Mouse (Mus musculus) embryonic facial prominence, embryonic 12.5 days (tissue): ENCODE measurements around the gene Nanog. TPM values are rescaled to one million over a fixed set of nuclear protein-coding genes. Genes with fewer than 3 reads are reported as not detected.

Experiments used
- ATAC-seq: fragments of 200-750 bp; cut with Nextera tagmentation; 2 replicates; pipeline ENCODE4 v1.8.0; 2017; ENCODE audit not compliant: insufficient number of reproducible peaks, insufficient read depth, low FRiP score, low TSS enrichment
- H3K27ac ChIP-seq: fragments of 300-500 bp; sonication (generic); 2 replicates; pipeline ENCODE4 v1.5.1; 2016; ENCODE audit warnings: mild to moderate bottlenecking
- H3K27me3 ChIP-seq: fragments of 300-500 bp; sonication (generic); 2 replicates; pipeline ENCODE4 v1.6.1; 2016; ENCODE audit warnings: mild to moderate bottlenecking, moderate library complexity
- H3K36me3 ChIP-seq: fragments of 300-500 bp; sonication (generic); 2 replicates; pipeline ENCODE4 v1.6.1; 2016; ENCODE audit warnings: mild to moderate bottlenecking
- H3K4me1 ChIP-seq: fragments of 300-500 bp; sonication (generic); 2 replicates; pipeline ENCODE4 v1.6.1; 2016
- H3K4me2 ChIP-seq: fragments of 300-500 bp; sonication (generic); replicated peaks from 2 replicates; pipeline ENCODE4 v1.6.1; 2016; ENCODE audit warnings: mild to moderate bottlenecking, moderate library complexity
- H3K4me3 ChIP-seq: fragments of 300-500 bp; sonication (generic); 2 replicates; pipeline ENCODE4 v1.5.1; 2016; ENCODE audit warnings: mild to moderate bottlenecking
- H3K9ac ChIP-seq: fragments of 300-500 bp; sonication (generic); 2 replicates; pipeline ENCODE4 v1.6.1; 2016; ENCODE audit warnings: mild to moderate bottlenecking, moderate library complexity
- H3K9me3 ChIP-seq: fragments of 300-500 bp; sonication (generic); 2 replicates; pipeline ENCODE4 v1.6.1; 2016; ENCODE audit warnings: mild to moderate bottlenecking, moderate library complexity
- WGBS: fragments of 180-500 bp; shearing (Covaris S2); methylation state at CpG from one replicate; pipeline ENCODE4 v1.1.7; 2016; 5-methylcytosine and 5-hydroxymethylcytosine counted together
- polyA plus RNA-seq: library from polyadenylated mRNA; unstranded; fragments of >200 nt; fragmentation: Nextera tagmentation; extraction: Ambion mirVana; gene quantifications from 2 replicates; pipeline ENCODE4 v1.2.1, GENCODE M21; 2016

The Nanog gene
- polyA plus RNA-seq, 1 experiment from 2014 or later: 0.33 TPM

DNA sequence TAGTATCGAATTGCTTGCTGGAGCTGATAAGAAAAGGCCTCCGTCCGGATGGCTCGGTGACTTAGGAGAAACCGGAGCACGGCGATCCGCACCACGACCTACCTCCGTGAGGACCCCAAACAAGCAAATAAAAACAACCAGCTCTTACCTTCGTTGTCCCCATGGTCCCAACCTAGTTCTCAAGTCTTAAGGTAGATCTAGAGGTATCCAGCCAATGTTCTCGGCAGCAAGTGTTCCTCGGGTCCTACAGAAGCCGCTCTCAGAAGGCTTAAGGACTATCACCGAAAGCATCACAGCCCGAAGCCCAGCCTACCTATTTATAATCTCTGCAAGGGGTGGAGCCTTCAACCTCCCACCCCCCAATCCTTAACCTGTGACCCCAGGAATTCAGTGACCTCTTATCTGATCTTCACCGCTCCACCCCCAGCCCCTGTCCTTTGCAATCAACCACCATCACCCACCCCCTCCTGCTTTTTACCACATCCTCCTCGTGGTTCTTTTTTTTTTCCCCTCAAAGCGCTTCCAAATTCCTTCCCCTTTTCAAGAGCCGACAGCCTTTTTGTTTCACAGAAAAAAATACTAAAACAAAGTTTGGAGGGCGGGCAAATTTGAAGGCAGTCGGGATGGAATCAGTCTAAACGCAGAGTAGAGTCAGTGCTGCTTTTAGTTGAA is 35.1 kb downstream of the Nanog start:
- Histone ChIP-seq H3K9ac (peak overlapping the region; percentile 16), H3K9me3 (no peaks in the 10 kb centered on the region), H3K4me3 (peak overlapping the region; percentile 49), H3K4me2 (peak overlapping the region; percentile 73), H3K27me3 (peaks cover 36% of the 10 kb centered on the region), H3K4me1 (peaks cover 4% of the 10 kb centered on the region; the same call in 1 of the 2 replicates), H3K27ac (no peak overlapping the region), H3K36me3 (no peaks in the 10 kb centered on the region)
- ATAC-seq: peak; percentile 29; the same call in 1 of the 2 replicates
- WGBS: 2% methylated on average over 23 of the region's 23 CpGs

DNA sequence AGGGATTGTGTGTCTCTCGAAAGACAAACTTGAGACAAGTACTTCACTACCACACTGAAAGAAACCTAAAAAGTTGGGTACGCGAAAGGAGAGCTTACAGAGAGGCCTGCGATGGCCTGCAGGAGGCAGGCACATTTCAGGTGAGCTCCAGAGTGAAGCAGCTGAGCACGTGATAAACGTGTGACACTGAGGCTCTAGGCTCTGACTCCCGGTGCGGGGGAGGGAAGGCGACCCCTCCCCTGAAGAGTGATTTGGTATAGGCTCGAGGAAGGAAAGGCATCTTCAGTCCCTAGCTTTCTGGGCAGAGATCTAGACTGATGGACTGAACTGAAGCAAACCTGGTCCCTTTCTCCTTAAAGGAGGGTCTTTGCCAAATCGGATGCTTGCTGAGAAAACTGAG is 36.1 kb downstream of the Nanog start:
- H3K9ac ChIP-seq: no peak overlapping the region
- ATAC-seq: no peak
- no peaks in the 10 kb centered on the region for H3K36me3 ChIP-seq
- no peaks in the 10 kb centered on the region for H3K9me3 ChIP-seq
- H3K27ac ChIP-seq: no peak overlapping the region
- H3K27me3 ChIP-seq: peaks cover 36% of the 10 kb centered on the region
- WGBS: 15% methylated on average over 11 of the region's 11 CpGs
- H3K4me1 ChIP-seq: peaks cover 4% of the 10 kb centered on the region; the same call in 1 of the 2 replicates
- no peak overlapping the region for H3K4me2 ChIP-seq
- H3K4me3 ChIP-seq: no peak overlapping the region

DNA sequence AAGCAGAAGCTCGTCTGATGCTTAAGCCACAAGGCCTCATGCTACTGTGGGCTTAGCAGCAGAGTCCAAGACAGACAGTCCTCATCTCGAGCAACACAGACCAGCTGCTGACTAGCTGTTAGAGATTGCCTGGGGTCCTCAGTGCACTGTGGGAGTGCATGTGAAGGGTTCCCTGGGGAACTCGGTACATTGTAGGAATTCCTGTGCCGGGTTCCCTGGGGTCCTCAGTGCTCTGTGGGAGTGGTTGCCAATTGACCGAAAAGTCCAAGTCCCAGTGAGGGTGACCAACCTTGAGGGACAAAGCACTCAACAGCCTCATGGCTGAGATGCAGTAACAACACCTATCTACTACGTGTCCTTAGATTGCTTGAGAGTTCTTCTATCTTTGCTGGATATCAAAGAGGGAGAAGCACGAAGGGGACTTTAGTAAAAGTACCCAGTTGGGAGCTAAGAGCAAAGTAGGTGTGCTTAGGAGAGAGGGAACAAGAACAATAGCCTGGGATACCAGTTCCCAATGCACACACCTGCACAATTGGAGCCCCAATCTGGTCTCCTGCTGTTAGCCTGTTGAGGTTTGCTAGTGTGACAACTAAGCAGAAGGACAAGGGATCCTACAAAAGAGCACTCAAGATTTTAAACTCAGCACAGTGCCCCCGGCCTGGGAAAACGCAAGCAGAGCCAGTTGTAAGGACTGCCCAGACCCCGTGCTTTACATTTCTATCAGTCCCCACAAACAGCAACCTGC is 37.4 kb downstream of the Nanog start:
- ATAC-seq: no peak
- H3K4me2 ChIP-seq: no peak overlapping the region
- H3K9ac ChIP-seq: no peak overlapping the region
- no peak overlapping the region for H3K4me3 ChIP-seq
- H3K27ac ChIP-seq: no peak overlapping the region
- no peaks in the 10 kb centered on the region for H3K36me3 ChIP-seq
- WGBS: 25% methylated on average over 10 of the region's 10 CpGs
- H3K9me3 ChIP-seq: no peaks in the 10 kb centered on the region
- peaks cover 4% of the 10 kb centered on the region; the same call in 1 of the 2 replicates for H3K4me1 ChIP-seq
- peaks cover 36% of the 10 kb centered on the region for H3K27me3 ChIP-seq

DNA sequence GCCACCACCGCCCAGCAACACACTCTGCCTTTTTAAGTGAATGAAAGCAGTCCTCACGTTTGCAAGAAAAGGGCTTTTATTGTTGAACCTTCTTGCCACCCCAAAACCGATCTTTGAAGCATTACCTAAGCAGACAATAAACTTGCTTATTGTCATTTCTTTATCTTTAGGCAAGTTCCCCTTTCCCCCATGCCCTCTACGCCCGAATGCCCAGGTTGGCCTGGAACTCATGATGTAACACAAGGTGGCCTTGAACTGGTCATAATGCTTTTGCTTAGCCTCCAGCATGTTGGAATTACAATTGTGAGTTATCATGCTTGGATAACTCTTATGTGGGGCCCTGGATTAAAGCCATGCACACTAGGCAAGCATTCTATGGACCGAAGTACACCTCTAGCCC is 43.3 kb downstream of the Nanog start:
- no peak overlapping the region for H3K27ac ChIP-seq
- 0 out of 2 replicates have a peak, but pooled peaks cover under 1% of the 10 kb centered on the region for H3K27me3 ChIP-seq
- no peaks in the 10 kb centered on the region for H3K4me1 ChIP-seq
- WGBS: 89% methylated on average over 6 of the region's 6 CpGs
- H3K4me2 ChIP-seq: no peak overlapping the region
- H3K9ac ChIP-seq: no peak overlapping the region
- no peaks in the 10 kb centered on the region for H3K9me3 ChIP-seq
- H3K4me3 ChIP-seq: no peak overlapping the region
- no peaks in the 10 kb centered on the region for H3K36me3 ChIP-seq
- no peak for ATAC-seq

- Histone ChIP-seq H3K27ac (no peak overlapping the region), H3K36me3 (no peaks in the 10 kb centered on the region), H3K4me2 (no peak overlapping the region), H3K9me3 (no peaks in the 10 kb centered on the region), H3K9ac (no peak overlapping the region), H3K4me3 (no peak overlapping the region), H3K27me3 (no peaks in the 10 kb centered on the region), H3K4me1 (no peaks in the 10 kb centered on the region)
- WGBS: 38% methylated on average over 1 of the region's 2 CpGs
- ATAC-seq: no peak
Measured at GRCm38 (mm10) chr6:122755913-122756312, 48.6 kb downstream of the Nanog start.

DNA sequence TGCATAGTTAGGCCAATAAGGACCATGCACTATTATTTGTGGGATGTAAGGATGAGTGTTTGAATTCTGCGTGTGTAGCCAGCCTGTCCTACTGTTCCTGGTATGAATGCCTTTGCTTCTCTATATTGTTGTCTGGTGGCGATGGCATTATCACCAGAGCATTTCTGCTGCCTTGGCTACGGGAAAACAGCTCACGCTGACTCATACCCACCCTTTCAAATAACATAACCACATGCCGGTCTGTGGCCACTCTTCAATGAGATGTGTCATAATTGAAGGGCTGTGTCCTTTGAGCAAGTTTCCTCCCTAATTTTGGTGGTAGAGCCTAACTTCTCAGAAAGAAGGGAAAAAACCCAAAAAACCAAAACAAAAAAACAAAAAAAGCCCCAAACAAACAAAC is 51.4 kb downstream of the Nanog start:
- H3K4me3 ChIP-seq: no peak overlapping the region
- H3K36me3 ChIP-seq: no peaks in the 10 kb centered on the region
- H3K4me2 ChIP-seq: no peak overlapping the region
- no peaks in the 10 kb centered on the region for H3K4me1 ChIP-seq
- H3K27me3 ChIP-seq: peaks cover 3% of the 10 kb centered on the region; the same call in 1 of the 2 replicates
- ATAC-seq: no peak
- WGBS: 82% methylated on average over 5 of the region's 5 CpGs
- no peak overlapping the region for H3K9ac ChIP-seq
- no peak overlapping the region for H3K27ac ChIP-seq
- no peaks in the 10 kb centered on the region for H3K9me3 ChIP-seq

- H3K4me3 ChIP-seq: peak overlapping the region; percentile 34
- peak overlapping the region; percentile 43 for H3K4me2 ChIP-seq
- no peak overlapping the region for H3K9ac ChIP-seq
- no peak overlapping the region for H3K27ac ChIP-seq
- WGBS: 2% methylated on average over 11 of the region's 11 CpGs
- H3K27me3 ChIP-seq: peaks cover 5% of the 10 kb centered on the region; the same call in 1 of the 2 replicates
- H3K9me3 ChIP-seq: no peaks in the 10 kb centered on the region
- H3K36me3 ChIP-seq: no peaks in the 10 kb centered on the region
- ATAC-seq: peak; percentile 74; the same call in 1 of the 2 replicates
- peaks cover 9% of the 10 kb centered on the region for H3K4me1 ChIP-seq
Measured at GRCm38 (mm10) chr6:122761011-122761599, 53.8 kb downstream of the Nanog start.

DNA sequence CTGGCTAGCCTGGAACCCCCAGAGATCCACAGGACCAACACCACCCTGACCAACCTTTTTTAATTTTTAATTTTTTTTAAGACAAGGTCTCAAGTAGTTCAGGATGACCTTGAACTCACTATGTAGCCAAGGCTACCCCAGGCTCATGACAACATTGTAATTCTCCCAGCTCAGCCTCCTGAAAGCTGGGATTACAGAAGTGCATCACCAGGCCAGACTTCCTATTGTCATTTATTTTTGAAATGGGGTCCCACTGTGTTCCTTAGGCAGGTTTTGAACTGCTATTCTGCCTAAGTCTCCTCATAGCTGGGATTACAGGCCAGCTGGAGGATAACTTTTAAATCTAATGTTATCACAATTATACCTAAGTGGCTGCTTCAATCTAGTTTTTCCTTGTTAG is 54.6 kb downstream of the Nanog start:
- ATAC-seq: no peak
- H3K4me1 ChIP-seq: peaks cover 10% of the 10 kb centered on the region
- no peak overlapping the region for H3K4me3 ChIP-seq
- no peak overlapping the region for H3K9ac ChIP-seq
- H3K27ac ChIP-seq: no peak overlapping the region
- H3K4me2 ChIP-seq: no peak overlapping the region
- no peaks in the 10 kb centered on the region for H3K36me3 ChIP-seq
- H3K27me3 ChIP-seq: peaks cover 5% of the 10 kb centered on the region; the same call in 1 of the 2 replicates
- no peaks in the 10 kb centered on the region for H3K9me3 ChIP-seq

DNA sequence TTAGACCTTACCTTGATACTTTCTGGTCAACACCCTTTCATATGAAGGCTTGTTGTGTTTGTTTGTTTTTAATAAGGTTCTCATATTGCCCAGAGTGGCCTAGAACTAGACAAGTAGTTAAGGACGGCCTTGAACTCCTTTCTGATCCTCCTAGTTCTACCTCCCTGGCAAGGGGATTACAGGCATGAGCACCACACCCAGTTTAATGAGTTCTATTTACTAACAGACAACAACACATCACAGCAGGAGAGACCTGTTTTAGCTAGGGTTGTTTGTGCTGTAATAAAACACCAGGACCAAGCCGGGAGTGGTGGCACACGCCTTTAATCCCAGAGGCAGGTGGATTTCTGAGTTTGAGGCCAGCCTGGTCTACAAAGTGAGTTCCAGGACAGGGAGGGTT is 55.2 kb downstream of the Nanog start:
- Histone ChIP-seq H3K27ac (no peak overlapping the region), H3K36me3 (no peaks in the 10 kb centered on the region), H3K9ac (no peak overlapping the region), H3K9me3 (no peaks in the 10 kb centered on the region), H3K27me3 (peaks cover 5% of the 10 kb centered on the region; the same call in 1 of the 2 replicates), H3K4me1 (peaks cover 10% of the 10 kb centered on the region), H3K4me2 (no peak overlapping the region), H3K4me3 (no peak overlapping the region)
- no peak for ATAC-seq
- 84% methylated on average over 3 of the region's 3 CpGs for WGBS

- Histone ChIP-seq H3K9ac (no peak overlapping the region), H3K4me2 (no peak overlapping the region), H3K4me3 (no peak overlapping the region), H3K36me3 (no peaks in the 10 kb centered on the region), H3K27me3 (peaks cover 5% of the 10 kb centered on the region; the same call in 1 of the 2 replicates), H3K4me1 (peaks cover 10% of the 10 kb centered on the region), H3K27ac (no peak overlapping the region), H3K9me3 (no peaks in the 10 kb centered on the region)
- WGBS: 68% methylated on average over 11 of the region's 11 CpGs
- ATAC-seq: no peak
Measured at GRCm38 (mm10) chr6:122762952-122763700, 55.8 kb downstream of the Nanog start.

DNA sequence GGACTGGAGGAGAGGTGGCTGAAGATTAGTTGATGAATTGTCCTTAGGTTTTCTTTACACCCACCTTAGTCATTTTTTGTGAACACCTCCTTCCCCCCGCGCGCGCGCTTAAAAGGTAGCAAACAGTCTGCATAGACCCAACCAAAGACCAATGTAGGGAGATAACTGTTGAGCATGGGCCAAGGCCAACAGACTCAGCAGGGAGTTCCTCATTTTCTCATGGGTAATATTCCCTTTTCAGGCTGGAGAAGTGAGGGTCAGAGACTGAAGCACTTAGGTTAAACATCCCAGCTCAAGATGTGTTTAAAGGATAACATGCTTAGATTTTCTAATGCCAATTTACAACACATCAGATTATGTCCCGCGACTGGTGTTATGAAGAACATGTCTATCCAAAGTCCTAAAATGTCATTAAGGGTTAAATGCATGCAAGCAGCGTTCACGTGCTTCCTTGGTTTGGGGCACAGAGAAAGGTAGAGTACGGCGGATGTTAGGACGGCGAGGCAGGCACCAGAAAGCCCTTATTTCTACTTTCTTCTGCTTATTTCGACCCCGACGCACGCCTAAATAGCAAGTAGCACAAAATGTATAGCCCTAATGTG is 56.7 kb downstream of the Nanog start:
- no peak for ATAC-seq
- peak overlapping the region; percentile 44 for H3K4me3 ChIP-seq
- H3K9ac ChIP-seq: peak overlapping the region; percentile 44; the same call in 1 of the 2 replicates
- no peaks in the 10 kb centered on the region for H3K9me3 ChIP-seq
- H3K27ac ChIP-seq: no peak overlapping the region
- no peaks in the 10 kb centered on the region for H3K36me3 ChIP-seq
- 32% methylated on average over 17 of the region's 17 CpGs for WGBS
- peaks cover 5% of the 10 kb centered on the region; the same call in 1 of the 2 replicates for H3K27me3 ChIP-seq
- peak overlapping the region; percentile 71 for H3K4me2 ChIP-seq
- H3K4me1 ChIP-seq: peaks cover 10% of the 10 kb centered on the region
